Mouse (Mus musculus): Measurements from ENCODE around the gene Sox13. TPM values are rescaled to one million over a fixed set of nuclear protein-coding genes. Genes with fewer than 3 reads are reported as not detected.
A peak's percentile ranks its signal among the peaks of the same experiment; 100 is the strongest.

Sox13 gene
- polyA plus RNA-seq, 1 experiment from 2014 or later, result 12.3 TPM

- peak overlapping the region; percentile 3; the same call in 1 of the 2 replicates for H3K4me2 ChIP-seq (ENCODE audit: low read depth, low read length, severe bottlenecking)
- no peaks in the 10 kb centered on the region for H3K9me3 ChIP-seq (ENCODE audit: control insufficient read depth, low read length)
- H3K27me3 ChIP-seq (ENCODE audit: control insufficient read depth, insufficient read depth, low read length), result no peaks in the 10 kb centered on the region
- peak overlapping the region; percentile 54; the same call in 1 of the 2 replicates for H3K27ac ChIP-seq (ENCODE audit: low read depth, low read length)
- H3K4me1 ChIP-seq (replicated peaks; ENCODE audit: control insufficient read depth, insufficient read depth, low read length), result peaks cover 10% of the 10 kb centered on the region
- ATAC-seq (replicated peaks; ENCODE audit: low FRiP score) (no peak), DNase-seq (ENCODE audit: low spot score) (peak; percentile 53)
- WGBS, result 30% methylated on average over 14 of the region's 14 CpGs
- peak overlapping the region; percentile 23; the same call in 1 of the 2 replicates for H3K9ac ChIP-seq (ENCODE audit: low read length)
- H3K36me3 ChIP-seq (ENCODE audit: control insufficient read depth, insufficient read depth, low read length), result no peaks in the 10 kb centered on the region
- H3K4me3 ChIP-seq (ENCODE audit: low read depth, low read length), result no peak overlapping the region
These were observed 13.9 kb upstream of the Sox13 start for GRCm38 (mm10) chr1:133437916-133438683.

- no peak for ATAC-seq (replicated peaks; ENCODE audit: low FRiP score)
- peak overlapping the region; percentile 35 for H3K9ac ChIP-seq (ENCODE audit: low read length)
- peaks cover 4% of the 10 kb centered on the region; the same call in 1 of the 2 replicates for H3K9me3 ChIP-seq (ENCODE audit: control insufficient read depth, low read length)
- H3K4me3 ChIP-seq (ENCODE audit: low read depth, low read length), result peak overlapping the region; percentile 5
- WGBS, result 9% methylated on average over 10 of the region's 10 CpGs
- peaks cover 10% of the 10 kb centered on the region for H3K4me1 ChIP-seq (replicated peaks; ENCODE audit: control insufficient read depth, insufficient read depth, low read length)
- H3K36me3 ChIP-seq (ENCODE audit: control insufficient read depth, insufficient read depth, low read length), result no peaks in the 10 kb centered on the region
- no peaks in the 10 kb centered on the region for H3K27me3 ChIP-seq (ENCODE audit: control insufficient read depth, insufficient read depth, low read length)
- no peak for DNase-seq (ENCODE audit: low spot score)
- peak overlapping the region; percentile 84 for H3K27ac ChIP-seq (ENCODE audit: low read depth, low read length)
- peak overlapping the region; percentile 28 for H3K4me2 ChIP-seq (ENCODE audit: low read depth, low read length, severe bottlenecking)
These were observed 10.6 kb upstream of the Sox13 start for GRCm38 (mm10) chr1:133434756-133435112.

- Histone ChIP-seq H3K4me1 (replicated peaks; ENCODE audit: control insufficient read depth, insufficient read depth, low read length) (peaks cover 10% of the 10 kb centered on the region), H3K36me3 (ENCODE audit: control insufficient read depth, insufficient read depth, low read length) (no peaks in the 10 kb centered on the region)
- WGBS, result 4% methylated on average over 9 of the region's 12 CpGs
These were observed 10.0 kb upstream of the Sox13 start for GRCm38 (mm10) chr1:133434018-133434755.

GRCm38 (mm10) chr1:133432566-133432965, 8.4 kb upstream of the Sox13 start:
- WGBS, result 15% methylated on average over 2 of the region's 2 CpGs
- no peak overlapping the region for H3K27ac ChIP-seq (ENCODE audit: low read depth, low read length)
- peaks cover 10% of the 10 kb centered on the region for H3K4me1 ChIP-seq (replicated peaks; ENCODE audit: control insufficient read depth, insufficient read depth, low read length)
- no peak overlapping the region for H3K9ac ChIP-seq (ENCODE audit: low read length)
- H3K27me3 ChIP-seq (ENCODE audit: control insufficient read depth, insufficient read depth, low read length), result no peaks in the 10 kb centered on the region
- H3K4me3 ChIP-seq (ENCODE audit: low read depth, low read length), result no peak overlapping the region
- ATAC-seq (replicated peaks; ENCODE audit: low FRiP score) (no peak), DNase-seq (ENCODE audit: low spot score) (peak; percentile 42)
- no peaks in the 10 kb centered on the region for H3K36me3 ChIP-seq (ENCODE audit: control insufficient read depth, insufficient read depth, low read length)
- no peak overlapping the region for H3K4me2 ChIP-seq (ENCODE audit: low read depth, low read length, severe bottlenecking)
- H3K9me3 ChIP-seq (ENCODE audit: control insufficient read depth, low read length), result peaks cover 8% of the 10 kb centered on the region; the same call in 1 of the 2 replicates

More at GRCm38 (mm10) chr1:133434018-133434755, 10.0 kb upstream of the Sox13 start:
- Histone ChIP-seq H3K9me3 (ENCODE audit: control insufficient read depth, low read length) (peaks cover 8% of the 10 kb centered on the region; the same call in 1 of the 2 replicates), H3K27ac (ENCODE audit: low read depth, low read length) (peak overlapping the region; percentile 84), H3K4me2 (ENCODE audit: low read depth, low read length, severe bottlenecking) (peak overlapping the region; percentile 28), H3K9ac (ENCODE audit: low read length) (peak overlapping the region; percentile 35), H3K27me3 (ENCODE audit: control insufficient read depth, insufficient read depth, low read length) (no peaks in the 10 kb centered on the region), H3K4me3 (ENCODE audit: low read depth, low read length) (peak overlapping the region; percentile 5)
- peak; percentile 87 for DNase-seq (ENCODE audit: low spot score)
- ATAC-seq (replicated peaks; ENCODE audit: low FRiP score), result peak; percentile 91

GRCm38 (mm10) chr1:133431133-133431532, 7.0 kb upstream of the Sox13 start:
- Histone ChIP-seq H3K4me1 (replicated peaks; ENCODE audit: control insufficient read depth, insufficient read depth, low read length) (peaks cover 10% of the 10 kb centered on the region), H3K4me2 (ENCODE audit: low read depth, low read length, severe bottlenecking) (no peak overlapping the region), H3K36me3 (ENCODE audit: control insufficient read depth, insufficient read depth, low read length) (no peaks in the 10 kb centered on the region), H3K4me3 (ENCODE audit: low read depth, low read length) (no peak overlapping the region), H3K27me3 (ENCODE audit: control insufficient read depth, insufficient read depth, low read length) (no peaks in the 10 kb centered on the region), H3K9me3 (ENCODE audit: control insufficient read depth, low read length) (peaks cover 8% of the 10 kb centered on the region; the same call in 1 of the 2 replicates), H3K9ac (ENCODE audit: low read length) (no peak overlapping the region), H3K27ac (ENCODE audit: low read depth, low read length) (no peak overlapping the region)
- 93% methylated on average over 2 of the region's 2 CpGs for WGBS
- ATAC-seq (replicated peaks; ENCODE audit: low FRiP score) (no peak), DNase-seq (ENCODE audit: low spot score) (no peak)

GRCm38 (mm10) chr1:133424547-133425140, 467 bp upstream of the Sox13 start:
- Histone ChIP-seq H3K9me3 (ENCODE audit: control insufficient read depth, low read length) (peaks cover 3% of the 10 kb centered on the region; the same call in 1 of the 2 replicates), H3K9ac (ENCODE audit: low read length) (no peak overlapping the region), H3K36me3 (ENCODE audit: control insufficient read depth, insufficient read depth, low read length) (no peaks in the 10 kb centered on the region), H3K4me2 (ENCODE audit: low read depth, low read length, severe bottlenecking) (no peak overlapping the region), H3K4me3 (ENCODE audit: low read depth, low read length) (no peak overlapping the region), H3K27ac (ENCODE audit: low read depth, low read length) (no peak overlapping the region), H3K27me3 (ENCODE audit: control insufficient read depth, insufficient read depth, low read length) (no peaks in the 10 kb centered on the region), H3K4me1 (replicated peaks; ENCODE audit: control insufficient read depth, insufficient read depth, low read length) (peaks cover 6% of the 10 kb centered on the region; the same call in 1 of the 2 replicates)
- ATAC-seq (replicated peaks; ENCODE audit: low FRiP score) (no peak), DNase-seq (ENCODE audit: low spot score) (peak; percentile 48)
- WGBS, result 66% methylated on average over 4 of the region's 4 CpGs

GRCm38 (mm10) chr1:133423166-133423542, 1.0 kb downstream of the Sox13 start:
- no peaks in the 10 kb centered on the region for H3K27me3 ChIP-seq (ENCODE audit: control insufficient read depth, insufficient read depth, low read length)
- no peak overlapping the region for H3K27ac ChIP-seq (ENCODE audit: low read depth, low read length)
- no peaks in the 10 kb centered on the region for H3K36me3 ChIP-seq (ENCODE audit: control insufficient read depth, insufficient read depth, low read length)
- H3K9me3 ChIP-seq (ENCODE audit: control insufficient read depth, low read length), result no peaks in the 10 kb centered on the region
- DNase-seq (ENCODE audit: low spot score) (peak; percentile 68), ATAC-seq (replicated peaks; ENCODE audit: low FRiP score) (0 out of 2 replicates have a peak, but pooled peaks have one; percentile 1)
- peak overlapping the region; percentile 85 for H3K4me3 ChIP-seq (ENCODE audit: low read depth, low read length)
- peak overlapping the region; percentile 83 for H3K4me2 ChIP-seq (ENCODE audit: low read depth, low read length, severe bottlenecking)
- WGBS, result 0% methylated on average over 31 of the region's 31 CpGs
- H3K9ac ChIP-seq (ENCODE audit: low read length), result peak overlapping the region; percentile 82
- H3K4me1 ChIP-seq (replicated peaks; ENCODE audit: control insufficient read depth, insufficient read depth, low read length), result peaks cover 12% of the 10 kb centered on the region

GRCm38 (mm10) chr1:133422615-133423161, 1.5 kb downstream of the Sox13 start:
- 1% methylated on average over 29 of the region's 29 CpGs for WGBS
- H3K9me3 ChIP-seq (ENCODE audit: control insufficient read depth, low read length), result no peaks in the 10 kb centered on the region
- H3K27me3 ChIP-seq (ENCODE audit: control insufficient read depth, insufficient read depth, low read length), result no peaks in the 10 kb centered on the region
- peak overlapping the region; percentile 83 for H3K4me2 ChIP-seq (ENCODE audit: low read depth, low read length, severe bottlenecking)
- H3K4me1 ChIP-seq (replicated peaks; ENCODE audit: control insufficient read depth, insufficient read depth, low read length), result peaks cover 16% of the 10 kb centered on the region
- peak overlapping the region; percentile 85 for H3K4me3 ChIP-seq (ENCODE audit: low read depth, low read length)
- H3K36me3 ChIP-seq (ENCODE audit: control insufficient read depth, insufficient read depth, low read length), result no peaks in the 10 kb centered on the region
- H3K9ac ChIP-seq (ENCODE audit: low read length), result peak overlapping the region; percentile 82
- DNase-seq (ENCODE audit: low spot score) (peak; percentile 72), ATAC-seq (replicated peaks; ENCODE audit: low FRiP score) (peak; percentile 31)
- no peak overlapping the region; the same call in 1 of the 2 replicates for H3K27ac ChIP-seq (ENCODE audit: low read depth, low read length)
